Mouse (Mus musculus): ENCODE measurements at regions not wholly inside any gene's neighbourhood (a gene's known extent, or its start where the extent isn't known, plus 50 kb on each side); places are given as distances from the start of the nearest gene placed in this dataset.

GRCm38 (mm10) chr7:83516295-83516694 is 68.4 kb upstream of the Tmc3 start:
- TF ChIP-seq CTCF (IDR thresholded peaks at IDR 0.05; ENCODE audit: low read depth) (no peak), EP300 (IDR thresholded peaks at IDR 0.05; ENCODE audit: low read depth) (no peak)
